In genomic region chr13:37880581-37881130, GRCm38 (mm10) we compare ENCODE assay signal across 8 mouse cellular contexts.
DNase-seq lines count a peak whose midpoint lies in the region; ATAC-seq and TF ChIP-seq lines count a peak whose summit lies in the region.

No protein-coding gene starts in this region.

- DNase-seq in adrenal gland, postnatal 10 days, result peak; percentile 59
- no peak for DNase-seq in adrenal gland, postnatal 25 days
- DNase-seq in MEL (ENCODE audit: low read depth, low spot score), result peak; percentile 89
- DNase-seq in left cerebral cortex, postnatal 36 days (ENCODE audit: low spot score in 2 of 2), result no peak
- DNase-seq in cerebellum, postnatal 14 days, result no peak
- no peak for DNase-seq in layer of hippocampus, adult 8-10 months (ENCODE audit: low spot score in 2 of 2)

- peak overlapping the region; percentile 34 for H3K4me2 ChIP-seq in intestine, embryonic 16.5 days (ENCODE audit: low read depth, low read length)

- H3K9me3 ChIP-seq in MEL (replicated peaks; ENCODE audit: insufficient read depth, low read length), result no peaks in the 10 kb centered on the region
- no peaks in the 10 kb centered on the region for H3K9me3 ChIP-seq in intestine, embryonic 16.5 days (ENCODE audit: control insufficient read depth, low read length)

- peaks cover 43 to 84% of the 10 kb centered on the region in 2 experiments for H3K4me1 ChIP-seq in MEL (ENCODE audit: control insufficient read depth in 1 of 2, insufficient read depth in 2 of 2, low read length in 2 of 2)
- H3K4me1 ChIP-seq in intestine, embryonic 16.5 days (ENCODE audit: control insufficient read depth, insufficient read depth, low read length), result peaks cover 72% of the 10 kb centered on the region

- WGBS in intestine, embryonic 16.5 days, result 23% methylated on average over 9 of the region's 9 CpGs

- H3K27me3 ChIP-seq in MEL (ENCODE audit: control insufficient read depth in 1 of 2, insufficient read depth in 2 of 2, low read length in 2 of 2), result no peaks in the 10 kb centered on the region
- no peaks in the 10 kb centered on the region for H3K27me3 ChIP-seq in intestine, embryonic 16.5 days (replicated peaks; ENCODE audit: control insufficient read depth, insufficient read depth, low read length)

- H3K27ac ChIP-seq in MEL (ENCODE audit: control insufficient read depth, low read depth, low read length), result peak overlapping the region; percentile 99
- peak overlapping the region; percentile 79 for H3K27ac ChIP-seq in intestine, embryonic 16.5 days (ENCODE audit: low read length)

- ATAC-seq in intestine, embryonic 16.5 days, result peak; percentile 33; the same call in 1 of the 2 replicates
- ATAC-seq in megakaryocyte progenitor cell, adult 5-6 weeks (replicated peaks; ENCODE audit: poor library complexity), result peak; percentile 35

- H3K79me2 ChIP-seq in MEL (ENCODE audit: control insufficient read depth, insufficient read depth, low read length, poor library complexity), result peaks cover 48% of the 10 kb centered on the region

- no peak for TF ChIP-seq RAD21 in MEL (IDR thresholded peaks at IDR 0.05; ENCODE audit: low read depth, low read length)

- peak overlapping the region; percentile 6 to 30; a peak in 2 of 4 replicates for H3K4me3 ChIP-seq in MEL (ENCODE audit: control insufficient read depth in 1 of 2, insufficient read depth in 1 of 2, low read depth in 2 of 2, low read length in 2 of 2)
- H3K4me3 ChIP-seq in intestine, embryonic 16.5 days (ENCODE audit: low read length), result no peak overlapping the region

- H3K9ac ChIP-seq in MEL (ENCODE audit: control insufficient read depth, low read depth, low read length, poor library complexity, severe bottlenecking), result peak overlapping the region; percentile 46
- peak overlapping the region; percentile 53 for H3K9ac ChIP-seq in intestine, embryonic 16.5 days (ENCODE audit: low read depth, low read length)

- peaks cover 2 to 88% of the 10 kb centered on the region in 2 experiments; a peak in 3 of 4 replicates for H3K36me3 ChIP-seq in MEL (ENCODE audit: control insufficient read depth in 1 of 2, insufficient read depth in 2 of 2, low read length in 2 of 2)
- no peaks in the 10 kb centered on the region for H3K36me3 ChIP-seq in intestine, embryonic 16.5 days (ENCODE audit: control insufficient read depth, insufficient read depth, low read length)

- peak; percentile 98 to 99 for TF ChIP-seq EP300 in MEL (IDR thresholded peaks at IDR 0.05; ENCODE audit: low read depth in 1 of 2, low read length in 2 of 2)

- TF ChIP-seq POLR2A in MEL (IDR thresholded peaks at IDR 0.05; ENCODE audit: control insufficient read depth in 1 of 2, insufficient read depth in 1 of 2, low read depth in 1 of 2, low read length in 2 of 2, poor library complexity in 1 of 2), result peak in 1 of 2 experiments; percentile 41; a peak in 1 of 4 replicates

- TF ChIP-seq CTCF in MEL (IDR thresholded peaks at IDR 0.05 in 2 of 3, conservative IDR thresholded peaks at IDR 0.05 in 1 of 3; ENCODE audit: control insufficient read depth in 1 of 3, insufficient read depth in 1 of 3, low read depth in 2 of 3, low read length in 3 of 3, poor library complexity in 1 of 3, severe bottlenecking in 1 of 3), result no peak

- intact Hi-C loops in left cerebral cortex, postnatal 36 days (cut with DNase I), result no loop called here

TF ChIP-seq in MEL, 35 proteins besides CTCF, POLR2A, EP300 and RAD21:
- TF ChIP-seq MEF2A (IDR thresholded peaks at IDR 0.05; ENCODE audit: extremely low read depth, insufficient replicate concordance, low read depth, low read length, poor library complexity, severe bottlenecking) (0 out of 2 replicates have a peak, but pooled peaks have one; percentile 52), NRF1 (IDR thresholded peaks at IDR 0.05; ENCODE audit: insufficient read depth, low read depth, low read length, poor library complexity, severe bottlenecking) (no peak), TCF12 (IDR thresholded peaks at IDR 0.05; ENCODE audit: low read depth, low read length) (peak; percentile 96), HCFC1 (IDR thresholded peaks at IDR 0.05; ENCODE audit: low read depth, low read length) (peak; percentile 65), UBTF (IDR thresholded peaks at IDR 0.05; ENCODE audit: borderline replicate concordance, insufficient read depth, low read depth, low read length) (no peak), ETS1 (IDR thresholded peaks at IDR 0.05; ENCODE audit: low read depth, low read length) (peak; percentile 100), E2F4 (IDR thresholded peaks at IDR 0.05; ENCODE audit: borderline replicate concordance, low read depth, low read length) (no peak), TAL1 (IDR thresholded peaks at IDR 0.05; ENCODE audit: low read length) (peak; percentile 61), ZKSCAN1 (IDR thresholded peaks at IDR 0.05; ENCODE audit: low read depth, low read length) (peak; percentile 76; the same call in 1 of the 2 replicates), ELF1 (IDR thresholded peaks at IDR 0.05; ENCODE audit: low read depth, low read length) (peak; percentile 58; the same call in 1 of the 2 replicates), BHLHE40 (IDR thresholded peaks at IDR 0.05; ENCODE audit: borderline replicate concordance, low read depth, low read length) (peak; percentile 83; the same call in 1 of the 2 replicates), SMC3 (IDR thresholded peaks at IDR 0.05; ENCODE audit: low read depth, low read length) (no peak; the same call in 1 of the 2 replicates), ZNF384 (IDR thresholded peaks at IDR 0.05; ENCODE audit: low read depth, low read length) (peak; percentile 100), MAX (IDR thresholded peaks at IDR 0.05; ENCODE audit: low read length) (peak; percentile 46), KAT2A (conservative IDR thresholded peaks at IDR 0.05; ENCODE audit: low read depth, low read length) (no peak), MAZ (IDR thresholded peaks at IDR 0.05; ENCODE audit: low read depth, low read length) (peak; percentile 62; the same call in 1 of the 2 replicates), JUND (IDR thresholded peaks at IDR 0.05; ENCODE audit: low read depth, low read length) (peak; percentile 45; the same call in 1 of the 2 replicates), POLR2AphosphoS2 (IDR thresholded peaks at IDR 0.05; ENCODE audit: low read length) (no peak; the same call in 1 of the 2 replicates), RCOR1 (IDR thresholded peaks at IDR 0.05; ENCODE audit: low read depth, low read length) (peak; percentile 91), NELFE (IDR thresholded peaks at IDR 0.05; ENCODE audit: low read depth, low read length) (no peak), CHD1 (IDR thresholded peaks at IDR 0.05; ENCODE audit: low read depth, low read length) (no peak; the same call in 1 of the 2 replicates), GABPA (IDR thresholded peaks at IDR 0.05; ENCODE audit: low read depth, low read length) (no peak), MXI1 (IDR thresholded peaks at IDR 0.05; ENCODE audit: low read depth, low read length) (peak; percentile 76), CHD2 (IDR thresholded peaks at IDR 0.05; ENCODE audit: low read length) (no peak; the same call in 1 of the 2 replicates), USF1 (IDR thresholded peaks at IDR 0.05; ENCODE audit: low read depth, low read length) (no peak), MAFK (IDR thresholded peaks at IDR 0.05; ENCODE audit: borderline replicate concordance, low read depth, low read length) (peak; percentile 80), MYC (IDR thresholded peaks at IDR 0.05; ENCODE audit: low read depth, low read length) (peak; percentile 71), ZMIZ1 (IDR thresholded peaks at IDR 0.05; ENCODE audit: low read depth, low read length) (peak; percentile 62; the same call in 1 of the 2 replicates), SIN3A (IDR thresholded peaks at IDR 0.05; ENCODE audit: low read length) (peak; percentile 98), GATA1 (IDR thresholded peaks at IDR 0.05; ENCODE audit: low read depth, low read length) (peak; percentile 99), ZC3H11A (IDR thresholded peaks at IDR 0.05; ENCODE audit: low read depth, low read length) (peak; percentile 37), MYB (IDR thresholded peaks at IDR 0.05; ENCODE audit: low read depth, low read length) (peak; percentile 96), TBP (IDR thresholded peaks at IDR 0.05; ENCODE audit: low read depth, low read length) (peak; percentile 68), USF2 (IDR thresholded peaks at IDR 0.05; ENCODE audit: borderline replicate concordance in 1 of 2, insufficient read depth in 1 of 2, low read depth in 1 of 2, low read length in 2 of 2) (no peak), POLR2AphosphoS5 (IDR thresholded peaks at IDR 0.05; ENCODE audit: borderline replicate concordance, low read depth, low read length) (no peak)

Comparison
In these comparisons a context has a peak if more than half of its experiments do, and no peak if none do; other contexts are left out.
1. DNase-seq: peak in adrenal gland, postnatal 10 days (single experiment) and MEL (single experiment); none in adrenal gland, postnatal 25 days (single experiment), left cerebral cortex, postnatal 36 days (0 of 2), cerebellum, postnatal 14 days (0 of 2) and layer of hippocampus, adult 8-10 months (0 of 2).